Mouse (Mus musculus): Measurements from ENCODE around the gene Cacng1. TPM values are rescaled to one million over a fixed set of nuclear protein-coding genes. Genes with fewer than 3 reads are reported as not detected.

Cacng1 gene
- total RNA-seq (2014; fragmentation: Nextera tagmentation) (not detected in 2 replicates), total RNA-seq (2017) (not detected in 2 replicates)

- no peak for ATAC-seq (replicated peaks; ENCODE audit: low FRiP score, low TSS enrichment, poor library complexity, severe bottlenecking)
These were observed at the start of gene Cacng1 for GRCm38 (mm10) chr11:107716332-107716938. TSS of gene Cacng1 (minus strand) at chr11:107716522.

- ATAC-seq (replicated peaks; ENCODE audit: low FRiP score, low TSS enrichment, poor library complexity, severe bottlenecking) = no peak
These were observed 46.6 kb upstream of the Cacng1 start for GRCm38 (mm10) chr11:107762688-107763460.

GRCm38 (mm10) chr11:107761790-107762500 is 45.6 kb upstream of the Cacng1 start:
- ATAC-seq (replicated peaks; ENCODE audit: low FRiP score, low TSS enrichment, poor library complexity, severe bottlenecking) = no peak

GRCm38 (mm10) chr11:107760001-107760400 is 43.7 kb upstream of the Cacng1 start:
- no peak for ATAC-seq (replicated peaks; ENCODE audit: low FRiP score, low TSS enrichment, poor library complexity, severe bottlenecking)

- no peak for ATAC-seq (replicated peaks; ENCODE audit: low FRiP score, low TSS enrichment, poor library complexity, severe bottlenecking)
These were observed 43.2 kb upstream of the Cacng1 start for GRCm38 (mm10) chr11:107759516-107759915.

GRCm38 (mm10) chr11:107749114-107749513 is 32.8 kb upstream of the Cacng1 start:
- ATAC-seq (replicated peaks; ENCODE audit: low FRiP score, low TSS enrichment, poor library complexity, severe bottlenecking) = no peak

GRCm38 (mm10) chr11:107748243-107749035 is 32.1 kb upstream of the Cacng1 start:
- ATAC-seq (replicated peaks; ENCODE audit: low FRiP score, low TSS enrichment, poor library complexity, severe bottlenecking) = no peak

- ATAC-seq (replicated peaks; ENCODE audit: low FRiP score, low TSS enrichment, poor library complexity, severe bottlenecking) = no peak
These were observed 26.8 kb upstream of the Cacng1 start for GRCm38 (mm10) chr11:107743100-107743499.

GRCm38 (mm10) chr11:107738418-107739099 is 22.2 kb upstream of the Cacng1 start:
- no peak for ATAC-seq (replicated peaks; ENCODE audit: low FRiP score, low TSS enrichment, poor library complexity, severe bottlenecking)

GRCm38 (mm10) chr11:107737886-107738285 is 21.6 kb upstream of the Cacng1 start:
- no peak for ATAC-seq (replicated peaks; ENCODE audit: low FRiP score, low TSS enrichment, poor library complexity, severe bottlenecking)

- ATAC-seq (replicated peaks; ENCODE audit: low FRiP score, low TSS enrichment, poor library complexity, severe bottlenecking) = no peak
These were observed 17.8 kb upstream of the Cacng1 start for GRCm38 (mm10) chr11:107734133-107734532.

- ATAC-seq (replicated peaks; ENCODE audit: low FRiP score, low TSS enrichment, poor library complexity, severe bottlenecking) = no peak
These were observed 15.2 kb upstream of the Cacng1 start for GRCm38 (mm10) chr11:107731498-107731897.

GRCm38 (mm10) chr11:107730940-107731339 is 14.6 kb upstream of the Cacng1 start:
- ATAC-seq (replicated peaks; ENCODE audit: low FRiP score, low TSS enrichment, poor library complexity, severe bottlenecking) = no peak

GRCm38 (mm10) chr11:107729141-107729540 is 12.8 kb upstream of the Cacng1 start:
- ATAC-seq (replicated peaks; ENCODE audit: low FRiP score, low TSS enrichment, poor library complexity, severe bottlenecking) = no peak

GRCm38 (mm10) chr11:107728073-107728863 is 11.9 kb upstream of the Cacng1 start:
- no peak for ATAC-seq (replicated peaks; ENCODE audit: low FRiP score, low TSS enrichment, poor library complexity, severe bottlenecking)

- ATAC-seq (replicated peaks; ENCODE audit: low FRiP score, low TSS enrichment, poor library complexity, severe bottlenecking) = no peak
These were observed 8.3 kb upstream of the Cacng1 start for GRCm38 (mm10) chr11:107724603-107725002.

- ATAC-seq (replicated peaks; ENCODE audit: low FRiP score, low TSS enrichment, poor library complexity, severe bottlenecking) = no peak
These were observed 4.7 kb upstream of the Cacng1 start for GRCm38 (mm10) chr11:107721057-107721456.

GRCm38 (mm10) chr11:107720264-107721021 is 4.1 kb upstream of the Cacng1 start:
- ATAC-seq (replicated peaks; ENCODE audit: low FRiP score, low TSS enrichment, poor library complexity, severe bottlenecking) = no peak
